Mouse (Mus musculus): ENCODE measurements around the gene Clec11a.

- TF ChIP-seq CTCF (IDR thresholded peaks at IDR 0.05; ENCODE audit: low read depth) (0 out of 2 replicates have a peak, but pooled peaks have one; percentile 9), EP300 (IDR thresholded peaks at IDR 0.05; ENCODE audit: low read depth) (no peak)
Measured at GRCm38 (mm10) chr7:44307261-44308020, 739 bp upstream of the Clec11a start.

Measured in liver, postnatal 0 days (tissue).